Mouse (Mus musculus) left cerebral cortex, postnatal 25 days (tissue): ENCODE measurements around the gene Nme6. TPM values are rescaled to one million over a fixed set of nuclear protein-coding genes. Genes with fewer than 3 reads are reported as not detected.
"Not testable (repeated sequence)": the region's sequence is repeated elsewhere in the genome, so short reads cannot be mapped to it uniquely, and the experiment has no call there.

Source experiments
- DNase-seq, 2 experiments: peaks; one replicate each; pipeline ENCODE4 v3.0.0; 2022; ENCODE audit warnings: low spot score in 2 of 2, mixed read lengths in 1 of 2
- intact Hi-C: fragments of 180-260 bp; cut with DNase I; formaldehyde crosslinking; loops from one replicate; pipeline ENCODE4 v1.15.1; 2025
- total RNA-seq, 2 experiments: library from RNA; stranded (reverse); gene quantifications; 2 replicates each; pipeline ENCODE4 v1.2.3; 2021

The Nme6 gene
- total RNA-seq: 1 to 10 TPM; 7.3 to 7.7 TPM

DNA sequence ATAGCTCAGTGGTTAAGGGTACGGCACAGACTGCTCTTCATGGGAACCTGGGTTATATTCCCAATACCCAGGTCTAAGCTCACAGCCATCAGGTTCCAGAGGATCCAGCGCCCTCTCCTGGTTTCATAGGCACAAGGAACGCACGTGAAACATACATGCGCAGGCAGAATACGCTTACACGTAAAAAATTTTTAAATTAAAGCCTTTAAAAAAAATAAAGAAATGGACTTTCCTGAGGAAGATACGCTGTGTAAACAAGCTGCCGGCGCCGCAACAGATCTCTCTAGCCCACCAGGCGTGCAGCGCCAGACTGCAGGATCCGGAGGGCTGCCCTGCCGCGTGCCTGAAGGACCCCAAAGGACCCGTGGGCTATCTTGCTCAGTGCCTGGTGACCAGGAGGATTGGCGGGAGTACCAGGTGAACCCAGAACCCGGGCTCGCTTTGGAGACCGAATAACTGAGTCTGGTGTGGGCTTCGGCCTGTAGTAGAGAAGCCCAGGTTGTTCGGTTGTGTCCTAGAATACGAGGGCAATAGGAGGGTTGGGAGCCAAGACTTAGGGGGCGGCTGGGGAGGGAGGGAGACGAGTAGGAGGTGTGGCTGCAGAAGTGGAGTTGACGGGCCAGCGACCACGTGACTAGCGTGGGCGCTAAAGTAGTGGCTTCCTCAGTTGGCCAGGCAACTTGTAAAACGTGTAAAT is at the start of gene Nme6:
Gene Nme6 (plus strand): TSS at position 359 of the 697 bp plus-strand sequence.
- intact Hi-C loops: loop anchor here (2.0 to 10.0 kb wide), 3 partner anchors 708 to 828 kb away; no protein-coding TSS in a partner anchor
- DNase-seq: peak; percentile 87 to 88

- intact Hi-C loops, DNase-seq: not testable (repeated sequence)
These were observed 42.0 kb upstream of the Nme6 start, which contains the start of gene Fbxw27 for GRCm38 (mm10) chr9:109790570-109790969. Gene Fbxw27, minus strand, starts transcription at chr9:109790670.

GRCm38 (mm10) chr9:109795221-109795620 is 37.3 kb upstream of the Nme6 start:
- no peak for DNase-seq
- intact Hi-C loops: no loop called here

- intact Hi-C loops: no loop called here
- no peak for DNase-seq
These were observed 36.7 kb upstream of the Nme6 start for GRCm38 (mm10) chr9:109795811-109796210.

DNA sequence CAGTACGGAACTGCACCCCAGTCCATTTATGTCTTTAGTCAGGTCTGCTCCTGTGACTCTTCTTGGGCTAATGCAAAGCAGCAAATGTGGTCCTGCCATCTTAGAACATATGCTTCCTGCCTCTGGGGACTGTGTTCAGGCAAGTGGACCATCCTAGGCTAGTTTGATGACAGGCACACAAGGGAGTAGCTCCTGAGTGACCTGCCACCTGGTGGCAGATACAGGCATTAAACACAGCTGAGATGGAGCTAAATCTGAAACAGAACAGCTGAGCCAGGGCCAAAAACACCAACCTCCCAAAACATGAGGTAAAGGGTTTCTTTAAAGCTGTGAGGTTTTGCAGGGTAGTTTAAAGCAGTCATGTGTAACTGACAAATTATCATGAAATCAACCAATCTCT is 34.5 kb upstream of the Nme6 start:
- intact Hi-C loops: no loop called here
- peak; percentile 3 to 11 for DNase-seq

DNA sequence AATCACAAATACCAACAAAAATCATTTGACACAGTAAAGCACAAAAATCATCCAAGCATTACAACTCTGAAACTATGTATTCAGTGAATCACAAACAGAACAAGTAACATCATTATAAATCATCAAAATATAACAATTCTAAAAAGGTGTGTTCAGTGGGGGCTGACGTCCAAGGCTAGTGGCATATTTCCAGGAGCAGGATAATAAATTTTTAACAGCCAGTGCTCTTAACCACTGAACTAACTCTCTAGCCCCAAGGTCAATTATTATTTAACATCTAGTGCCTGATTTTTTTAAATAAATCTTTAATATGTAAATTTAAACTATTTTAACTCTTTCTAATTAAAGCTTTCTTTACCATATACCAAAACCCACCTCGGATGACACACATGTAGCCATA is 27.0 kb upstream of the Nme6 start:
- DNase-seq, intact Hi-C loops: not testable (repeated sequence)

- no peak for DNase-seq
- intact Hi-C loops: no loop called here
These were observed 26.3 kb upstream of the Nme6 start for GRCm38 (mm10) chr9:109806260-109806659.

DNA sequence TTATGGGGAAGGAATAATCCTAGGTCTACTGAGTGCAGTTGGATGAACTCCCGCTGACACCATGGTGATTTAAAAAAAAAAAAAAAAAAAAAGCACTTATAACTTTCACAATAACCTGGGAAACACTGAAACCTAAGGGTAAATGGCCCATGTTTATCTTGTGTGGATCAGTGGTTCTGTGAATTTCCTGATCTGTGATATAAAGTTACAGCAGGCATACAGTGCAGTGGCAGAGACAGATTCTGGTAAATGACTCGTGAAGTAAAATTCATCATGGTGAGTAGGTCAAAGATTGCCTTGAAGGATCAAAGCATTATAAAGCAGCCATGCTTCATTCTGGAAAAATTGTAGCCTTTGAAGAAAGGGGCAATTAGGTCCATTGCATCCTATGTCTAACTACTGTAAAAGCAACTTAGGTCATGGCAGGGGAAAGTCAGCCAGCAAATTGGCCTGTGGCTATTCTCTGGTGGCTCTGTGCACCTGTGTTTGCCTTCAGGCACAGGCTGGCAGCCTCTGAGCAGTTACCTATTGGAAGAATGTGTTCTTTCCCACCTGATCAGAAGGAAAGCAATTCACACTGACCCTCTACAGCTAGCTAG is 25.8 kb upstream of the Nme6 start:
- DNase-seq: no peak
- intact Hi-C loops: no loop called here

DNA sequence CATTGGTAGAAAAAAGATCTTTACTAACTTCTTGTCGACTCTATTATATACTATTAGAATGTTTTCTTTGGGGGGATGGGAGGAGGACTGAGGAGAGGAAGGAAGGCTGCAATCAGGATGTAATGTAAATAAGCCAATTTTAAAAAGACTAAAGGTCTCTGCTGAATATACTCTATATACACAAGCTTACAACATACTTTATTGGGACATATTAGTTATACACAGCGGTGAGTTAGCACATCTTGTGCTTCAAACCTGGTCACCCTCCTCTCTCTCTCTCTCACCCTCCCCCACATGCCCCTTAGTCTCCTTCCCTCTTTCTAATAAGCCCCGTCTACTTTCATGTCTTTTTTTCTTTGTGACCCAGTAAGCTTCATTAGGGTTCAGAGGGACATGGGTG is 24.7 kb upstream of the Nme6 start:
- intact Hi-C loops: no loop called here
- DNase-seq: no peak

- no peak for DNase-seq
- intact Hi-C loops: no loop called here
These were observed 20.6 kb upstream of the Nme6 start, which contains the start of gene Spink8 for GRCm38 (mm10) chr9:109811980-109812379. Gene Spink8, plus strand, starts transcription at chr9:109812280.

- DNase-seq: peak; percentile 2 to 23
- intact Hi-C loops: no loop called here
These were observed 19.1 kb upstream of the Nme6 start for GRCm38 (mm10) chr9:109813424-109813823.

DNA sequence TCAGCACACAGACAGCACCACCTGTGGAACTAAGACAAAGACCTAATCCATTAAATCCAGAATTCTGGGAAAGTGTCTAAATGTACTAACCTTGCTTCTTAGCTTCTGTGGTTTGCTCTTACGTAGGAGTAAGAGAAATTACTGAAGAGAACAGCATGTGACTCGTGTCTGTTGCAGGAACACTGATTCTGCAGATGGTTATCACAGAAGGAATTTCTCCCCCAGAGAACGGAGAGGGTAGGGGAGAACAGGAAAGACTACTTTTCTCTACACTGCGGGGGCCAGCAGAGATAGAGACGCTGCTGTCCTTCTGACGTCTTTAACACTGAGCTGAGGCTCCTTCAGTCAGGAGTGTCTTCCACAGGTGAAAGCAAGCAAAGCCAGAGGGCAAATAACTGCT is 16.2 kb upstream of the Nme6 start:
- DNase-seq: peak; percentile 3 to 27
- intact Hi-C loops: no loop called here

GRCm38 (mm10) chr9:109825739-109826138 is 6.8 kb upstream of the Nme6 start:
- DNase-seq: no peak
- intact Hi-C loops: no loop called here

GRCm38 (mm10) chr9:109826181-109826580 is 6.4 kb upstream of the Nme6 start:
- intact Hi-C loops: no loop called here
- no peak for DNase-seq

- intact Hi-C loops: loop anchor here (2.0 to 10.0 kb wide), 3 partner anchors 708 to 828 kb away; no protein-coding TSS in a partner anchor
- no peak for DNase-seq
These were observed 501 bp downstream of the Nme6 start for GRCm38 (mm10) chr9:109833088-109833412.

DNA sequence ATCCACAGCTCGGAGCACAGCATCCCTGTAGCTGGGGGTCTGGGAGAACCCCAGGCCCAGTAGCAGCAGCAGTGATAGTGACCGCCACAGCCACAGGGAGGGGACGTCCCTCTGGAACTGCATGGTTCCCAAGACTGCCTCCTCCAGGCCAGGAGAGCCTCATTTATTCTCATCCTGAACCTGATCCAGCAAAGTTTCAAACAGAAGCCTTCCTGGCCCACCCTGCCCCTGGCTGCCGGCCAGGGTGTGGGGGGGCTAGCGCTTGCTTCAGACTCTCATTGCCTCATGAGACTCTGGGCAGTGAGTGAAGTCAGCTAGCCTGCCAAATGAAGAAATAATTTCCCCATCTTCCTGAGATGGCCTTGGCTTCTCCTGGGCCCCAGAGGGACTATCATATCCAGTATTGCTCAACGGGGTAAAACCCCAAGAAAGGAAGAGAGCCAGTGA is 16.8 kb downstream of the Nme6 start, which contains the start of gene Camp:
Gene Camp (minus strand): TSS at position 306 of the 447 bp plus-strand sequence.
- intact Hi-C loops: no loop called here
- no peak for DNase-seq

- DNase-seq: no peak
- intact Hi-C loops: no loop called here
These were observed 17.6 kb downstream of the Nme6 start for GRCm38 (mm10) chr9:109850099-109850498.

- intact Hi-C loops: no loop called here
- no peak for DNase-seq
These were observed 21.8 kb downstream of the Nme6 start for GRCm38 (mm10) chr9:109854341-109854740.

DNA sequence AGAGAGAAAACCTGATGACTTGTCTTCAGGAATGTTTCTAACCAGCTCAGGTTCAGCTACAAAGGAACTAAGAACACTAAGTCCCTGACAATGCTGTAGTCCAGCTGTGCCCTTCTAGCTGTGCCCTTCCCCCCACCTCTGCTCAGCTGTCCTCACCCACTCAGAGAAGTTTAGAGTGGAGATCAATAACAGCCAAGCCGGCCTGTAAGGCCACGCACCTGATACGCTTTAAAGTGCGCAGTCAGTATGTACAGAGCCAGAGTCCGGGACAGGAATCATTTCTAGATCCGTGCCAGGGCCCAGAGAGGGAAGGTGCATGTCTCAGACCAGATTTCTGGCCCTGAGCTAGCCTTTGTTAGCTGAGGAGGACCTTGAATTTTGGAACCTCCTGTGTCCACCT is 23.4 kb downstream of the Nme6 start:
- intact Hi-C loops: no loop called here
- DNase-seq: no peak

GRCm38 (mm10) chr9:109862397-109863044 is 30.0 kb downstream of the Nme6 start:
- intact Hi-C loops: loop anchor here (5.0 kb wide), 1 partner anchor 775 kb away; no protein-coding TSS in a partner anchor
- peak; percentile 67 to 73 for DNase-seq
